In genomic region chr16:55837168-55837567, GRCm38 (mm10) we compare ENCODE assay signal across 19 mouse cellular contexts.
"Had no signal": no experiment of that assay in that cellular context is flagged by ENCODE, and none has a peak within 500 bp of the region (broad histone marks: within the 10 kb centered on the region; RNA-seq: fewer than 3 reads in every experiment).

No protein-coding gene starts in this region.

- H3K27me3 ChIP-seq: kidney, embryonic 15.5 days; liver, embryonic 13.5 days; midbrain, embryonic 13.5 days; neural tube, embryonic 12.5 days; neural tube, embryonic 15.5 days; stomach, embryonic 15.5 days had no signal

- H3K9me3 ChIP-seq: kidney, embryonic 15.5 days; liver, embryonic 13.5 days; midbrain, embryonic 13.5 days; neural tube, embryonic 12.5 days; neural tube, embryonic 15.5 days; stomach, embryonic 15.5 days had no signal

- H3K4me1 ChIP-seq: stomach, embryonic 15.5 days had no signal

- H3K4me3 ChIP-seq: left cerebral cortex, adult 2 months; neural tube, embryonic 12.5 days; neural tube, embryonic 15.5 days; stomach, embryonic 15.5 days had no signal

- DNase-seq: kidney, adult 11 months; kidney, adult 8-10 months; kidney, postnatal 10 days; kidney, postnatal 4 days; layer of hippocampus, postnatal 36 days; liver, embryonic 13.5 days; lung, adult 2 months; lung, postnatal 4 days; right cerebral cortex, adult 18-20 months; right cerebral cortex, postnatal 14 days; right cerebral cortex, postnatal 4 days; thymus, postnatal 36 days had no signal

- H3K27ac ChIP-seq: kidney, embryonic 15.5 days; left cerebral cortex, adult 2 months; liver, embryonic 13.5 days; midbrain, embryonic 13.5 days; neural tube, embryonic 12.5 days; neural tube, embryonic 15.5 days; stomach, embryonic 15.5 days had no signal

- ATAC-seq: midbrain, embryonic 13.5 days; midbrain, embryonic 16.5 days had no signal

- H3K36me3 ChIP-seq: liver, embryonic 13.5 days; midbrain, embryonic 13.5 days; neural tube, embryonic 12.5 days; neural tube, embryonic 15.5 days; stomach, embryonic 15.5 days had no signal
